Mouse (Mus musculus) heart, embryonic 15.5 days (tissue): ENCODE data around the gene Ranbp3. TPM values are rescaled to one million over a fixed set of nuclear protein-coding genes. Genes with fewer than 3 reads are reported as not detected.

ENCODE experiments used
- ATAC-seq: fragments of 200-750 bp; cut with Nextera tagmentation; replicated peaks from 2 replicates; pipeline ENCODE4 v1.8.0; 2017; ENCODE audit warnings: low read depth, moderate TSS enrichment; ENCODE audit not compliant: insufficient number of reproducible peaks, insufficient read depth, low FRiP score
- H3K27ac ChIP-seq: fragments of 300-500 bp; sonication (generic); 2 replicates; pipeline ENCODE4 v1.5.1; 2015; ENCODE audit warnings: mild to moderate bottlenecking, inconsistent platforms
- H3K27me3 ChIP-seq: fragments of 300-500 bp; sonication (generic); 2 replicates; pipeline ENCODE4 v1.6.1; 2015; ENCODE audit warnings: inconsistent platforms
- H3K36me3 ChIP-seq: fragments of 300-500 bp; sonication (generic); 2 replicates; pipeline ENCODE4 v1.6.1; 2015; ENCODE audit warnings: mild to moderate bottlenecking, inconsistent platforms
- H3K4me1 ChIP-seq: fragments of 300-500 bp; sonication (generic); replicated peaks from 2 replicates; pipeline ENCODE4 v1.6.1; 2015; ENCODE audit warnings: inconsistent platforms
- H3K4me2 ChIP-seq: fragments of 300-500 bp; sonication (generic); 2 replicates; pipeline ENCODE4 v1.6.1; 2015; ENCODE audit warnings: inconsistent platforms, mild to moderate bottlenecking, moderate library complexity
- H3K4me3 ChIP-seq: fragments of 300-500 bp; sonication (generic); 2 replicates; pipeline ENCODE4 v1.5.1; 2015; ENCODE audit warnings: mild to moderate bottlenecking, inconsistent platforms
- H3K9ac ChIP-seq: fragments of 300-500 bp; sonication (generic); 2 replicates; pipeline ENCODE4 v1.6.1; 2015; ENCODE audit warnings: mild to moderate bottlenecking, inconsistent platforms
- H3K9me3 ChIP-seq: fragments of 300-500 bp; sonication (generic); replicated peaks from 2 replicates; pipeline ENCODE4 v1.6.1; 2016; ENCODE audit warnings: inconsistent platforms
- WGBS: fragments of 180-500 bp; shearing (Covaris S2); methylation state at CpG from one replicate; pipeline ENCODE4 v1.1.7; 2015; ENCODE audit warnings: mixed read lengths; 5-methylcytosine and 5-hydroxymethylcytosine counted together
- polyA plus RNA-seq: library from polyadenylated mRNA; unstranded; fragments of >200 nt; fragmentation: Nextera tagmentation; extraction: Ambion mirVana; gene quantifications from 2 replicates; pipeline ENCODE4 v1.2.1, GENCODE M21; 2015

Gene Ranbp3
- polyA plus RNA-seq, 1 experiment from 2014 or later, result 51.9 TPM

DNA sequence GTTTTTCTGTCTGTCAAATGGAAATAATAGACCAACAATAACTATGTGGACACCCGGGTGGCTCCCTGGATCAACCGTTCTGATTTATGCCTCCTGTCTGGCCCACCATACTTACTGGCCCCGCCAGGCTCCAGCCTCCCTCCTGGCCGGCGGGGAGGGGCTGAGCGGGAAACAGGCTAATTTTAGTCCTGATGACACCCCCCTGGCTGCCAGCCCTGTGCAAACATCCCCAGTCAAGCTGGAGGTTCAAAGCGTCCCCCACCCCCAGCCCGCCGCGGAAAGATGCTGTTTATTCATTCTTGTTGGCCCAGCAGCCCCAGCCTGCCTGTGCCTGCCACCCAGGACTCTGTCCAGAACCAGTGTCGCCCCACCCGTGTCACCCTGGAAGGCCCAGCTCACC lies 55.0 kb downstream of the Ranbp3 start:
- Histone ChIP-seq H3K36me3 (peaks cover 11% of the 10 kb centered on the region), H3K4me2 (peak overlapping the region; percentile 40), H3K4me3 (0 out of 2 replicates have a peak overlapping the region, but pooled peaks have one; percentile 7), H3K27me3 (peaks cover 9% of the 10 kb centered on the region; the same call in 1 of the 2 replicates), H3K27ac (peak overlapping the region; percentile 81), H3K4me1 (peaks cover 44% of the 10 kb centered on the region), H3K9ac (peak overlapping the region; percentile 38; the same call in 1 of the 2 replicates), H3K9me3 (no peaks in the 10 kb centered on the region)
- 7% methylated on average over 12 of the region's 12 CpGs for WGBS
- peak; percentile 79 for ATAC-seq

- H3K27ac ChIP-seq, result peak overlapping the region; percentile 81; the same call in 1 of the 2 replicates
- H3K4me3 ChIP-seq, result no peak overlapping the region
- H3K4me2 ChIP-seq, result no peak overlapping the region
- peaks cover 38% of the 10 kb centered on the region for H3K4me1 ChIP-seq
- no peak for ATAC-seq
- H3K27me3 ChIP-seq, result peaks cover 12% of the 10 kb centered on the region; the same call in 1 of the 2 replicates
- H3K9me3 ChIP-seq, result no peaks in the 10 kb centered on the region
- WGBS, result 31% methylated on average over 6 of the region's 6 CpGs
- H3K36me3 ChIP-seq, result peaks cover 3% of the 10 kb centered on the region; the same call in 1 of the 2 replicates
- no peak overlapping the region for H3K9ac ChIP-seq
Measured at GRCm38 (mm10) chr17:56729151-56729550, 56.1 kb downstream of the Ranbp3 start.

DNA sequence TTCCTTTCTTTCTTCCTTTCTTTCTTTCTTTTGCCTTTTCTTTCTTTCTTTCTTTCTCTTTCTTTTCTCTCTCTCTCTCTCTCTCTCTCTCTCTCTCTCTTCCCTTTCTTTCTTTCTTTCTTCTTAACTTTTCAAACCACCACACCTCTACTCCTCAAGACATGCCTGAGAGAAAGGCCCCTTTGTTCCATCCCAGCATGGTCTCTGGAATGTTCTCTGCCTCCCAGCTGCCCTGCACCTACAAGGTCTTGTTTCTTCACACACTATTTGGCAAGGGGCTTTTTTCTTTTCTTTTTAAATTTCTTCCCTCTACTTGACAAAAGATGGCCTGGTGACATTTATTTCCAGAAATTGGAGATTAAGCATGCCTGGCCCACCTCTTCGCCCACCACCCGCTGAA lies 56.6 kb downstream of the Ranbp3 start:
- Histone ChIP-seq H3K9me3 (no peaks in the 10 kb centered on the region), H3K4me3 (no peak overlapping the region), H3K9ac (no peak overlapping the region), H3K36me3 (0 out of 2 replicates have a peak, but pooled peaks cover 3% of the 10 kb centered on the region), H3K27ac (no peak overlapping the region), H3K4me1 (peaks cover 38% of the 10 kb centered on the region), H3K27me3 (peaks cover 12% of the 10 kb centered on the region; the same call in 1 of the 2 replicates), H3K4me2 (no peak overlapping the region)
- ATAC-seq, result no peak
- 75% methylated on average over 2 of the region's 2 CpGs for WGBS

- Histone ChIP-seq H3K4me2 (no peak overlapping the region), H3K4me1 (peaks cover 27% of the 10 kb centered on the region), H3K9ac (no peak overlapping the region), H3K36me3 (no peaks in the 10 kb centered on the region), H3K9me3 (no peaks in the 10 kb centered on the region), H3K4me3 (no peak overlapping the region), H3K27ac (no peak overlapping the region), H3K27me3 (peaks cover 11% of the 10 kb centered on the region; the same call in 1 of the 2 replicates)
- WGBS, result 40% methylated on average over 8 of the region's 8 CpGs
- no peak for ATAC-seq
Measured at GRCm38 (mm10) chr17:56736534-56736933, 63.4 kb downstream of the Ranbp3 start.

- ATAC-seq, result no peak
- Histone ChIP-seq H3K9ac (no peak overlapping the region), H3K4me1 (peaks cover 31% of the 10 kb centered on the region), H3K36me3 (no peaks in the 10 kb centered on the region), H3K9me3 (no peaks in the 10 kb centered on the region), H3K4me3 (no peak overlapping the region), H3K27me3 (0 out of 2 replicates have a peak, but pooled peaks cover 2% of the 10 kb centered on the region), H3K27ac (no peak overlapping the region), H3K4me2 (no peak overlapping the region)
- 70% methylated on average over 10 of the region's 10 CpGs for WGBS
Measured at GRCm38 (mm10) chr17:56738221-56738620, 65.1 kb downstream of the Ranbp3 start.

DNA sequence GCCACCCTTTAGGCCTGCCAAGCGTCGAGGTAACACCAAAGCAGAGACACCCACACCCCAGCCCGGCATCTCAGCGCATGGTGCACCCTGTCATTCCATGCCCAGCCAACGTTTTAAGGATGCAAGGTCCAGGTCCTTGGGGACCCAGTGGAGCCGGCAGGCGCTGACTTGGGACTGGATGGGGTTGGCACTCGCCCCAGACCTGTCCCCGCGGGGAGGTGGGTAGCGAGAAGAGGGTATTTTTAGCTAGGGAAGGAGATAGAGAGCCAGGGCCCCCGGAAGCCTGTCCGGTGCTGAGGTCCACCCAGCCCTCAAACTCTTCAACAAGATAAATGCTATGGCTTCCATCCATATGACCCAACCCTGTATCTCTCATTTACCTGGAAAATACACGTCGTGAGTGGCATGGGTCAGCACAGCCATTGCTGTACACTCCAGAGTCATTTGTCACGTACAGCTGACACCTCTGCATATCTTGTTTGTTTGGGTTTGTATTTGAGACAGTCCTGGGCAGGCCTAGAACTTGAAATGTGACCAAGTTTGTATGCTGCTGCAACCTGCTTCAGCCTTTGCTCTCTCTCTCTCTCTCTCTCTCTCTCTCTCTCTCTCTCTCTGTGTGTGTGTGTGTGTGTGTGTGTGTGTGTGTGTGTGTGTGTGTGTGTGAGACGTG lies 67.2 kb downstream of the Ranbp3 start:
- no peaks in the 10 kb centered on the region for H3K27me3 ChIP-seq
- H3K4me2 ChIP-seq, result peak overlapping the region; percentile 5
- peak; percentile 89 for ATAC-seq
- no peaks in the 10 kb centered on the region for H3K36me3 ChIP-seq
- no peaks in the 10 kb centered on the region for H3K9me3 ChIP-seq
- H3K4me1 ChIP-seq, result peaks cover 31% of the 10 kb centered on the region
- no peak overlapping the region for H3K9ac ChIP-seq
- H3K4me3 ChIP-seq, result no peak overlapping the region
- WGBS, result 39% methylated on average over 17 of the region's 17 CpGs
- H3K27ac ChIP-seq, result peak overlapping the region; percentile 87

GRCm38 (mm10) chr17:56740788-56741160 lies 67.7 kb downstream of the Ranbp3 start:
- Histone ChIP-seq H3K9ac (no peak overlapping the region), H3K9me3 (no peaks in the 10 kb centered on the region), H3K36me3 (no peaks in the 10 kb centered on the region), H3K4me2 (no peak overlapping the region), H3K4me3 (no peak overlapping the region), H3K4me1 (peaks cover 31% of the 10 kb centered on the region), H3K27ac (peak overlapping the region; percentile 87), H3K27me3 (no peaks in the 10 kb centered on the region)
- ATAC-seq, result peak; percentile 19; the same call in 1 of the 2 replicates
- WGBS, result 58% methylated on average over 17 of the region's 17 CpGs

- Histone ChIP-seq H3K9me3 (no peaks in the 10 kb centered on the region), H3K27ac (no peak overlapping the region), H3K36me3 (no peaks in the 10 kb centered on the region), H3K9ac (no peak overlapping the region), H3K27me3 (no peaks in the 10 kb centered on the region), H3K4me3 (no peak overlapping the region), H3K4me2 (no peak overlapping the region), H3K4me1 (peaks cover 24% of the 10 kb centered on the region)
- WGBS, result 47% methylated on average over 5 of the region's 5 CpGs
- no peak for ATAC-seq
Measured at GRCm38 (mm10) chr17:56744173-56744572, 71.1 kb downstream of the Ranbp3 start.

- Histone ChIP-seq H3K27me3 (peaks cover 59% of the 10 kb centered on the region), H3K9me3 (no peaks in the 10 kb centered on the region), H3K36me3 (no peaks in the 10 kb centered on the region), H3K4me3 (peak overlapping the region; percentile 40), H3K9ac (0 out of 2 replicates have a peak overlapping the region, but pooled peaks have one; percentile 36), H3K4me2 (peak overlapping the region; percentile 59), H3K4me1 (peaks cover 28% of the 10 kb centered on the region), H3K27ac (no peak overlapping the region)
- ATAC-seq, result peak; percentile 50
- WGBS, result 20% methylated on average over 71 of the region's 71 CpGs
Measured at GRCm38 (mm10) chr17:56751404-56752072, 78.4 kb downstream of the Ranbp3 start.

DNA sequence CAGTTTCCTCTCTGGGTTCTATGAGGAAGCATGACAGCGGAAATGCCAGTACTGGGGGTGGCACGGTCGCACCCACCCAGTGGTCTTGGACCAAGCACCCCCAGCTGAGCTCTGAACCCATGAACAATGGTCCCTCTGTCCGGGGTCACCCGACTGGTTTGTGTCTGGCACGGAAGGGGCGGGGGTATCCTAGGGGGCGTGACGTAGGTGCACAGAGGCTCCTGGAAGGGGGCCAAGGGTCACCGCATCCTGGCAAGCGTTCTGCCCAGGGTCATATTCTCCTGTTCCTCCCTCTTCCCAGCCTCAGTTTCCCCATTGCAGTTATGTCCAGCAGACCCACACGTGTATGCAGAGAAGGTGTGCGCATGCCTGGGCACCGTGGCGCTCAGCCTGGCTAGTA lies 80.4 kb downstream of the Ranbp3 start:
- Histone ChIP-seq H3K4me1 (peaks cover 35% of the 10 kb centered on the region), H3K4me3 (no peak overlapping the region), H3K27me3 (peaks cover 78% of the 10 kb centered on the region), H3K9me3 (no peaks in the 10 kb centered on the region), H3K4me2 (no peak overlapping the region), H3K36me3 (no peaks in the 10 kb centered on the region), H3K9ac (no peak overlapping the region), H3K27ac (no peak overlapping the region)
- WGBS, result 21% methylated on average over 15 of the region's 15 CpGs
- ATAC-seq, result no peak

GRCm38 (mm10) chr17:56754271-56755185 lies 81.4 kb downstream of the Ranbp3 start:
- H3K9me3 ChIP-seq, result no peaks in the 10 kb centered on the region
- no peak overlapping the region for H3K27ac ChIP-seq
- peak overlapping the region; percentile 18; the same call in 1 of the 2 replicates for H3K4me2 ChIP-seq
- H3K36me3 ChIP-seq, result no peaks in the 10 kb centered on the region
- 13% methylated on average over 36 of the region's 36 CpGs for WGBS
- ATAC-seq, result no peak
- H3K27me3 ChIP-seq, result peaks cover 82% of the 10 kb centered on the region
- H3K4me1 ChIP-seq, result peaks cover 37% of the 10 kb centered on the region
- no peak overlapping the region; the same call in 1 of the 2 replicates for H3K4me3 ChIP-seq
- H3K9ac ChIP-seq, result no peak overlapping the region
